8 mouse cellular contexts compared by ENCODE assay signal in genomic region chr3:101078344-101078743, GRCm38 (mm10). TPM values are rescaled to one million over a fixed set of nuclear protein-coding genes. Genes with fewer than 3 reads are reported as not detected.
A peak's percentile ranks its signal among the peaks of the same experiment; 100 is the strongest.
DNase-seq lines count a peak whose midpoint lies in the region; ATAC-seq and TF ChIP-seq lines count a peak whose summit lies in the region.
"Had no signal": no experiment of that assay in that cellular context is flagged by ENCODE, and none has a peak within 500 bp of the region (broad histone marks: within the 10 kb centered on the region; RNA-seq: fewer than 3 reads in every experiment).

No protein-coding gene starts in this region.

- TF ChIP-seq CTCF in lung, postnatal 0 days (IDR thresholded peaks at IDR 0.05): no peak

- no peak overlapping the region for H3K4me3 ChIP-seq in midbrain, embryonic 11.5 days (ENCODE audit: low read depth, low read length)
- H3K4me3 ChIP-seq in midbrain, embryonic 16.5 days (ENCODE audit: low read depth, low read length): no peak overlapping the region
- H3K4me3 ChIP-seq in lung, postnatal 0 days (ENCODE audit: low read depth, low read length): no peak overlapping the region
- H3K4me3 ChIP-seq in forebrain, embryonic 14.5 days (ENCODE audit: low read depth, low read length): no peak overlapping the region
- H3K4me3 ChIP-seq: embryonic facial prominence, embryonic 15.5 days had no signal

- no peaks in the 10 kb centered on the region for H3K27me3 ChIP-seq in midbrain, embryonic 11.5 days (ENCODE audit: control insufficient read depth, insufficient read depth, low read length)
- no peaks in the 10 kb centered on the region for H3K27me3 ChIP-seq in midbrain, embryonic 16.5 days (ENCODE audit: control insufficient read depth, insufficient read depth, low read depth, low read length)
- H3K27me3 ChIP-seq in lung, postnatal 0 days (replicated peaks; ENCODE audit: insufficient read depth, low read length): no peaks in the 10 kb centered on the region
- no peaks in the 10 kb centered on the region for H3K27me3 ChIP-seq in forebrain, embryonic 14.5 days (replicated peaks; ENCODE audit: control insufficient read depth, insufficient read depth, low read length)
- H3K27me3 ChIP-seq: embryonic facial prominence, embryonic 15.5 days had no signal

- no peak for TF ChIP-seq EP300 in lung, postnatal 0 days (IDR thresholded peaks at IDR 0.05)

- no peak overlapping the region for H3K9ac ChIP-seq in midbrain, embryonic 11.5 days (ENCODE audit: low read length)
- no peak overlapping the region for H3K9ac ChIP-seq in midbrain, embryonic 16.5 days (ENCODE audit: low read depth, low read length)
- no peak overlapping the region for H3K9ac ChIP-seq in lung, postnatal 0 days (replicated peaks; ENCODE audit: low read depth)
- no peak overlapping the region for H3K9ac ChIP-seq in forebrain, embryonic 14.5 days (ENCODE audit: low read length)
- H3K9ac ChIP-seq: embryonic facial prominence, embryonic 15.5 days had no signal

- no peak for ATAC-seq in midbrain, embryonic 11.5 days (ENCODE audit: low FRiP score)
- no peak for ATAC-seq in midbrain, embryonic 16.5 days
- 0 out of 2 replicates have a peak, but pooled peaks have one; percentile 40 for ATAC-seq in lung, postnatal 0 days
- no peak for ATAC-seq in forebrain, embryonic 14.5 days

- WGBS in midbrain, embryonic 11.5 days: 96% methylated on average over 1 of the region's 1 CpGs
- WGBS in midbrain, embryonic 16.5 days: 88% methylated on average over 1 of the region's 1 CpGs
- WGBS in lung, postnatal 0 days: 48% methylated on average over 1 of the region's 1 CpGs
- 85% methylated on average over 1 of the region's 1 CpGs for WGBS in forebrain, embryonic 14.5 days

- no peaks in the 10 kb centered on the region for H3K4me1 ChIP-seq in midbrain, embryonic 11.5 days (ENCODE audit: control insufficient read depth, insufficient read depth, low read length)
- no peaks in the 10 kb centered on the region; the same call in 1 of the 2 replicates for H3K4me1 ChIP-seq in midbrain, embryonic 16.5 days (ENCODE audit: control insufficient read depth, insufficient read depth, low read length)
- no peaks in the 10 kb centered on the region; the same call in 1 of the 2 replicates for H3K4me1 ChIP-seq in lung, postnatal 0 days (ENCODE audit: insufficient read depth, low read depth, low read length)
- H3K4me1 ChIP-seq in forebrain, embryonic 14.5 days (ENCODE audit: control insufficient read depth, insufficient read depth, low read length): peaks cover 3% of the 10 kb centered on the region; the same call in 1 of the 2 replicates

- H3K9me3 ChIP-seq in midbrain, embryonic 11.5 days (ENCODE audit: control insufficient read depth, low read length): no peaks in the 10 kb centered on the region
- no peaks in the 10 kb centered on the region for H3K9me3 ChIP-seq in midbrain, embryonic 16.5 days (replicated peaks; ENCODE audit: control insufficient read depth, low read length, poor library complexity, severe bottlenecking)
- no peaks in the 10 kb centered on the region for H3K9me3 ChIP-seq in lung, postnatal 0 days (ENCODE audit: low read length)
- no peaks in the 10 kb centered on the region for H3K9me3 ChIP-seq in forebrain, embryonic 14.5 days (replicated peaks; ENCODE audit: control insufficient read depth, low read length)
- H3K9me3 ChIP-seq: embryonic facial prominence, embryonic 15.5 days had no signal

- no peaks in the 10 kb centered on the region for H3K36me3 ChIP-seq in midbrain, embryonic 11.5 days (ENCODE audit: control insufficient read depth, insufficient read depth, low read length)
- peaks cover 6% of the 10 kb centered on the region; the same call in 1 of the 2 replicates for H3K36me3 ChIP-seq in midbrain, embryonic 16.5 days (ENCODE audit: control insufficient read depth, insufficient read depth, low read length)
- 0 out of 2 replicates have a peak, but pooled peaks cover 4% of the 10 kb centered on the region for H3K36me3 ChIP-seq in lung, postnatal 0 days (ENCODE audit: insufficient read depth, low read length)
- peaks cover 16% of the 10 kb centered on the region for H3K36me3 ChIP-seq in forebrain, embryonic 14.5 days (ENCODE audit: control insufficient read depth, insufficient read depth, low read length)

- DNase-seq in midbrain, embryonic 11.5 days (ENCODE audit: low spot score, missing footprints): peak; percentile 21
- DNase-seq in cerebellum, postnatal 10 days: peak; percentile 86 to 91
- peak; percentile 61 to 68 for DNase-seq in heart, adult 9 months (ENCODE audit: low spot score in 2 of 2)
- DNase-seq in lung, postnatal 0 days (ENCODE audit: low spot score): peak; percentile 49
- DNase-seq in layer of hippocampus, postnatal 25 days (ENCODE audit: extremely low spot score in 1 of 2, low spot score in 1 of 2): no peak
- no peak for DNase-seq in forebrain, embryonic 14.5 days (ENCODE audit: low spot score)

- H3K4me2 ChIP-seq in midbrain, embryonic 11.5 days: no peak overlapping the region
- H3K4me2 ChIP-seq in midbrain, embryonic 16.5 days (ENCODE audit: low read length): no peak overlapping the region
- no peak overlapping the region for H3K4me2 ChIP-seq in lung, postnatal 0 days (replicated peaks; ENCODE audit: low read depth, low read length)
- no peak overlapping the region for H3K4me2 ChIP-seq in forebrain, embryonic 14.5 days (ENCODE audit: low read length)
- H3K4me2 ChIP-seq: embryonic facial prominence, embryonic 15.5 days had no signal

- no peak overlapping the region for H3K27ac ChIP-seq in midbrain, embryonic 11.5 days (ENCODE audit: low read depth, low read length)
- H3K27ac ChIP-seq in midbrain, embryonic 16.5 days (ENCODE audit: low read length): no peak overlapping the region
- no peak overlapping the region for H3K27ac ChIP-seq in lung, postnatal 0 days (ENCODE audit: low read length)
- no peak overlapping the region for H3K27ac ChIP-seq in forebrain, embryonic 14.5 days (ENCODE audit: low read depth, low read length)
- H3K27ac ChIP-seq: embryonic facial prominence, embryonic 15.5 days had no signal

RNA-seq across cellular contexts. Expression of gene Ptgfrn, which starts 31.7 kb away (rescaled TPM):
- 2.3 and 2.6 TPM in 2 replicates for polyA plus RNA-seq in midbrain, embryonic 11.5 days (2014; fragmentation: Nextera tagmentation; extraction: Ambion mirVana)
- 2.6 and 2.9 TPM in 2 replicates for polyA plus RNA-seq in midbrain, embryonic 16.5 days (2015; fragmentation: Nextera tagmentation; extraction: Ambion mirVana)
- polyA plus RNA-seq in lung, postnatal 0 days (2015; fragmentation: Nextera tagmentation; extraction: Ambion mirVana): 10.2 and 10.5 TPM in 2 replicates
- 10 to 100 TPM in 1 of 2 experiments, 1 to 10 TPM in 1; 10.0 to 11.1 TPM for total RNA-seq in layer of hippocampus, postnatal 25 days (2021)
- polyA plus RNA-seq in forebrain, embryonic 14.5 days (2014; fragmentation: Nextera tagmentation; extraction: Ambion mirVana): 3.4 and 4.5 TPM in 2 replicates

RNA-seq across cellular contexts. Expression of gene Cd101, which starts 49.0 kb away (rescaled TPM):
- polyA plus RNA-seq in midbrain, embryonic 11.5 days (2014; fragmentation: Nextera tagmentation; extraction: Ambion mirVana): not detected in 2 replicates
- not detected in 2 replicates for polyA plus RNA-seq in midbrain, embryonic 16.5 days (2015; fragmentation: Nextera tagmentation; extraction: Ambion mirVana)
- polyA plus RNA-seq in lung, postnatal 0 days (2015; fragmentation: Nextera tagmentation; extraction: Ambion mirVana): 0.90 and 0.92 TPM in 2 replicates
- under 1 TPM; 0.28 to 0.37 TPM for total RNA-seq in layer of hippocampus, postnatal 25 days (2021)
- polyA plus RNA-seq in forebrain, embryonic 14.5 days (2014; fragmentation: Nextera tagmentation; extraction: Ambion mirVana): not detected in 2 replicates

Comparison
In these comparisons a context has a peak if more than half of its experiments do, and no peak if none do; other contexts are left out.
1. DNase-seq: peak in midbrain, embryonic 11.5 days (single experiment), cerebellum, postnatal 10 days (2 of 2), heart, adult 9 months (2 of 2) and lung, postnatal 0 days (single experiment); none in layer of hippocampus, postnatal 25 days (0 of 2) and forebrain, embryonic 14.5 days (single experiment).